In the genomic region with DNA sequence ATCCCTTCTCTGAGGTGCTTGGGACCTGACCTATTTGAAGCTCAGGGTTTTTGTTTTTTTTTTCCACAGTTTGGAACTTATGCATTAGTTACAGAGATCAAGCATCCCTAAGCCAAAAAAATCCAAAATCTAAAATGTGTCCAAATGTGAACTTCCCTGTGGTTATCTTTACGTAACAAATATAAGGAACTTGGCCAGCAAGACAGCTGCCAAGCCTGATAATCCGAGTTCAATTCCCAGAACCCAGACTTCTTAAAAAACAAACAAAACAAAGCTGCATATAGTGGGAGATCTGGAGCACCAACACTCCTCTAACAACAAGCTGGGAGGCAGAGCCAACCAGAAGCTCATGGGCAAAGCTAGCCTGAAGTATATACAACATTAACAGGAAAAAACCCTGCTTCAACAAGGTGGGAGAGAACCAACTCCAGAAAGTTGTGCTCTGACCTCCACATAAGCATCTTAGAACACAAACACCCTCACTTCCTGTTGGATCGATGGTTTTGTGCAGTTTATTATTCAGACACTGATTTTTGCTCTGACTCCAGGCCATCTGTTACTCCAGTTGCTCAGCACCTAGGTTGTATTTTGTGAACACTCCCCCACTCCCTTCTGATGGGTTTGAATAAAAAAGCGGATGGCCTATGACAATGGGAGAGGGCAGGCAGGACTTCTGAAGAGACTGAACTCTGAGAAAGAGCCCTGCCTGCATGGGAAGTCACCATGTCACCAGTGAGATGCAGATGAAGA, we compare ENCODE assay signal across 31 mouse cellular contexts. TPM values are rescaled to one million over a fixed set of nuclear protein-coding genes. Genes with fewer than 3 reads are reported as not detected.
DNase-seq lines count a peak whose midpoint lies in the region; ATAC-seq lines count a peak whose summit lies in the region.
"Had no signal": no experiment of that assay in that cellular context is flagged by ENCODE, and none has a peak within 500 bp of the region (broad histone marks: within the 10 kb centered on the region; RNA-seq: fewer than 3 reads in every experiment).

No protein-coding gene starts in this region.

- peak; percentile 45 for DNase-seq in layer of hippocampus, adult 11-12 months (ENCODE audit: low spot score)
- DNase-seq in layer of hippocampus, postnatal 10 days (ENCODE audit: low spot score in 2 of 2), result no peak
- DNase-seq in NIH3T3 (ENCODE audit: low read depth), result peak; percentile 60
- peak; percentile 23 to 44 for DNase-seq in layer of hippocampus, adult 8-10 months (ENCODE audit: low spot score in 2 of 2)
- DNase-seq: cerebellum, adult 9-10 months; forebrain, postnatal 0 days; gastrocnemius, postnatal 10 days; heart, postnatal 4 days; kidney, adult 8-10 months; kidney, postnatal 10 days; left cerebral cortex, postnatal 4 days; lung, adult 2 months; lung, postnatal 14 days; right cerebral cortex, adult 18-20 months; spleen, adult 18-20 months; thymus, postnatal 14 days had no signal

- H3K4me2 ChIP-seq in kidney, embryonic 14.5 days (replicated peaks; ENCODE audit: low read depth, low read length), result no peak overlapping the region
- H3K4me2 ChIP-seq in midbrain, embryonic 16.5 days (ENCODE audit: low read length), result no peak overlapping the region
- H3K4me2 ChIP-seq: forebrain, embryonic 12.5 days; heart, embryonic 11.5 days; hindbrain, embryonic 13.5 days; midbrain, embryonic 11.5 days; neural tube, embryonic 12.5 days had no signal

- no peak overlapping the region for H3K27ac ChIP-seq in kidney, embryonic 14.5 days (ENCODE audit: low read depth, low read length)
- no peak overlapping the region for H3K27ac ChIP-seq in midbrain, embryonic 16.5 days (ENCODE audit: low read length)
- H3K27ac ChIP-seq: forebrain, embryonic 12.5 days; hindbrain, embryonic 13.5 days; liver, embryonic 14.5 days; neural tube, embryonic 12.5 days had no signal

- H3K4me3 ChIP-seq in kidney, embryonic 14.5 days (ENCODE audit: low read length), result no peak overlapping the region
- H3K4me3 ChIP-seq in midbrain, embryonic 16.5 days (ENCODE audit: low read depth, low read length), result no peak overlapping the region
- H3K4me3 ChIP-seq: forebrain, embryonic 12.5 days; hindbrain, embryonic 13.5 days; myocyte; neural tube, embryonic 12.5 days had no signal

- 84% methylated on average over 4 of the region's 4 CpGs for WGBS in kidney, embryonic 14.5 days
- WGBS in midbrain, embryonic 16.5 days, result 91% methylated on average over 4 of the region's 4 CpGs

- no peaks in the 10 kb centered on the region for H3K4me1 ChIP-seq in kidney, embryonic 14.5 days (ENCODE audit: control insufficient read depth, insufficient read depth, low read length)
- H3K4me1 ChIP-seq in midbrain, embryonic 16.5 days (ENCODE audit: control insufficient read depth, insufficient read depth, low read length), result no peaks in the 10 kb centered on the region
- H3K4me1 ChIP-seq: forebrain, embryonic 12.5 days; hindbrain, embryonic 13.5 days; neural tube, embryonic 12.5 days had no signal

- no peaks in the 10 kb centered on the region for H3K9me3 ChIP-seq in kidney, embryonic 14.5 days (ENCODE audit: control insufficient read depth, low read length)
- H3K9me3 ChIP-seq in midbrain, embryonic 16.5 days (replicated peaks; ENCODE audit: control insufficient read depth, low read length, poor library complexity, severe bottlenecking), result no peaks in the 10 kb centered on the region
- H3K9me3 ChIP-seq: forebrain, embryonic 12.5 days; hindbrain, embryonic 13.5 days; neural tube, embryonic 12.5 days had no signal

- ATAC-seq in megakaryocyte-erythroid progenitor cell, adult 5-6 weeks (replicated peaks; ENCODE audit: low FRiP score, low TSS enrichment, poor library complexity, severe bottlenecking), result 0 out of 2 replicates have a peak, but pooled peaks have one; percentile 14
- no peak for ATAC-seq in kidney, embryonic 14.5 days (ENCODE audit: low FRiP score, low TSS enrichment)
- no peak for ATAC-seq in midbrain, embryonic 16.5 days
- ATAC-seq: forebrain, postnatal 0 days; intestine, embryonic 16.5 days had no signal

- H3K27me3 ChIP-seq in kidney, embryonic 14.5 days (ENCODE audit: control insufficient read depth, insufficient read depth, low read length), result no peaks in the 10 kb centered on the region
- H3K27me3 ChIP-seq in midbrain, embryonic 16.5 days (ENCODE audit: control insufficient read depth, insufficient read depth, low read depth, low read length), result no peaks in the 10 kb centered on the region
- H3K27me3 ChIP-seq: CH12.LX; forebrain, embryonic 12.5 days; hindbrain, embryonic 13.5 days; neural tube, embryonic 12.5 days had no signal

- H3K36me3 ChIP-seq in kidney, embryonic 14.5 days (ENCODE audit: control insufficient read depth, insufficient read depth, low read length), result peaks cover 80% of the 10 kb centered on the region
- peaks cover 26% of the 10 kb centered on the region for H3K36me3 ChIP-seq in midbrain, embryonic 16.5 days (ENCODE audit: control insufficient read depth, insufficient read depth, low read length)

- no peak overlapping the region for H3K9ac ChIP-seq in kidney, embryonic 14.5 days (ENCODE audit: low read depth, low read length)
- H3K9ac ChIP-seq in midbrain, embryonic 16.5 days (ENCODE audit: low read depth, low read length), result no peak overlapping the region
- H3K9ac ChIP-seq: forebrain, embryonic 12.5 days; forebrain, postnatal 0 days; hindbrain, embryonic 13.5 days; liver, embryonic 14.5 days; neural tube, embryonic 12.5 days had no signal

RNA-seq across cellular contexts. Expression of gene Cdc26, which starts 10.7 kb away (rescaled TPM):
- total RNA-seq in layer of hippocampus, postnatal 10 days (2021), result 10 to 100 TPM; 47.7 to 54.9 TPM
- 10 to 100 TPM; 52.6 to 57.3 (median 53.7) TPM for total RNA-seq in layer of hippocampus, adult 8-10 months (2022)
- 115 and 170 TPM in 2 replicates for total RNA-seq in megakaryocyte-erythroid progenitor cell, adult 5-6 weeks (2014; fragmentation: Nextera tagmentation)
- total RNA-seq in megakaryocyte-erythroid progenitor cell, adult 5-6 weeks (2017), result 121 and 186 TPM in 2 replicates
- 183 and 253 TPM in 2 replicates for polyA plus RNA-seq in kidney, embryonic 14.5 days (2014; fragmentation: Nextera tagmentation; extraction: Ambion mirVana)
- polyA plus RNA-seq in midbrain, embryonic 16.5 days (2015; fragmentation: Nextera tagmentation; extraction: Ambion mirVana), result 75.1 and 76.4 TPM in 2 replicates

RNA-seq across cellular contexts. Expression of gene Prpf4, which starts 10.8 kb away (rescaled TPM):
- total RNA-seq in layer of hippocampus, postnatal 10 days (2021), result 10 to 100 TPM; 13.6 to 14.0 TPM
- 10 to 100 TPM; 12.6 to 16.1 (median 14.0) TPM for total RNA-seq in layer of hippocampus, adult 8-10 months (2022)
- total RNA-seq in megakaryocyte-erythroid progenitor cell, adult 5-6 weeks (2014; fragmentation: Nextera tagmentation), result 18.3 and 29.0 TPM in 2 replicates
- total RNA-seq in megakaryocyte-erythroid progenitor cell, adult 5-6 weeks (2017), result 22.0 and 25.4 TPM in 2 replicates
- polyA plus RNA-seq in kidney, embryonic 14.5 days (2014; fragmentation: Nextera tagmentation; extraction: Ambion mirVana), result 20.2 and 32.8 TPM in 2 replicates
- polyA plus RNA-seq in midbrain, embryonic 16.5 days (2015; fragmentation: Nextera tagmentation; extraction: Ambion mirVana), result 14.5 and 16.3 TPM in 2 replicates

RNA-seq across cellular contexts. Expression of gene Rnf183, which starts 37.3 kb away (rescaled TPM):
- total RNA-seq in layer of hippocampus, postnatal 10 days (2021), result not detected
- not detected for total RNA-seq in layer of hippocampus, adult 8-10 months (2022)
- not detected in 2 replicates for total RNA-seq in megakaryocyte-erythroid progenitor cell, adult 5-6 weeks (2014; fragmentation: Nextera tagmentation)
- not detected in 2 replicates for total RNA-seq in megakaryocyte-erythroid progenitor cell, adult 5-6 weeks (2017)
- 0.24 TPM in 1 of 2 replicates, not detected in the other for polyA plus RNA-seq in kidney, embryonic 14.5 days (2014; fragmentation: Nextera tagmentation; extraction: Ambion mirVana)
- polyA plus RNA-seq in midbrain, embryonic 16.5 days (2015; fragmentation: Nextera tagmentation; extraction: Ambion mirVana), result 0.13 TPM in 1 of 2 replicates, not detected in the other
- total RNA-seq: common myeloid progenitor, adult 5-6 weeks; gastrocnemius, postnatal 10 days; heart, postnatal 4 days; left cerebral cortex, postnatal 4 days; megakaryocyte progenitor cell, adult 5-6 weeks; midbrain, postnatal 0 days had no signal
- polyA plus RNA-seq: forebrain, embryonic 12.5 days; heart, embryonic 11.5 days; hindbrain, embryonic 13.5 days; intestine, embryonic 16.5 days; liver, embryonic 14.5 days; midbrain, embryonic 11.5 days; myocyte; neural tube, embryonic 12.5 days had no signal

RNA-seq across cellular contexts. Expression of gene Slc31a1, which starts 37.3 kb away (rescaled TPM):
- total RNA-seq in layer of hippocampus, postnatal 10 days (2021), result 10 to 100 TPM; 35.0 to 35.2 TPM
- total RNA-seq in layer of hippocampus, adult 8-10 months (2022), result 10 to 100 TPM; 11.1 to 14.0 (median 12.6) TPM
- total RNA-seq in megakaryocyte-erythroid progenitor cell, adult 5-6 weeks (2014; fragmentation: Nextera tagmentation), result 19.4 and 22.7 TPM in 2 replicates
- 19.7 and 21.2 TPM in 2 replicates for total RNA-seq in megakaryocyte-erythroid progenitor cell, adult 5-6 weeks (2017)
- polyA plus RNA-seq in kidney, embryonic 14.5 days (2014; fragmentation: Nextera tagmentation; extraction: Ambion mirVana), result 23.9 and 42.1 TPM in 2 replicates
- 36.8 and 37.7 TPM in 2 replicates for polyA plus RNA-seq in midbrain, embryonic 16.5 days (2015; fragmentation: Nextera tagmentation; extraction: Ambion mirVana)

RNA-seq across cellular contexts. Expression of gene Fkbp15, which starts 37.4 kb away (rescaled TPM):
- total RNA-seq in layer of hippocampus, postnatal 10 days (2021), result 10 to 100 TPM; 42.8 to 43.6 TPM
- 10 to 100 TPM; 40.7 to 49.8 (median 46.1) TPM for total RNA-seq in layer of hippocampus, adult 8-10 months (2022)
- total RNA-seq in megakaryocyte-erythroid progenitor cell, adult 5-6 weeks (2014; fragmentation: Nextera tagmentation), result 29.0 and 33.9 TPM in 2 replicates
- total RNA-seq in megakaryocyte-erythroid progenitor cell, adult 5-6 weeks (2017), result 37.6 and 48.6 TPM in 2 replicates
- polyA plus RNA-seq in kidney, embryonic 14.5 days (2014; fragmentation: Nextera tagmentation; extraction: Ambion mirVana), result 17.8 and 25.2 TPM in 2 replicates
- 21.4 and 21.9 TPM in 2 replicates for polyA plus RNA-seq in midbrain, embryonic 16.5 days (2015; fragmentation: Nextera tagmentation; extraction: Ambion mirVana)

Comparison
In these comparisons a context has a peak if more than half of its experiments do, and no peak if none do; other contexts are left out.
1. DNase-seq: peak in layer of hippocampus, adult 11-12 months (single experiment), NIH3T3 (single experiment) and layer of hippocampus, adult 8-10 months (2 of 2); none in layer of hippocampus, postnatal 10 days (0 of 2).